Mouse (Mus musculus): ENCODE measurements around the gene Cops8. TPM values are rescaled to one million over a fixed set of nuclear protein-coding genes. Genes with fewer than 3 reads are reported as not detected.
A peak's percentile ranks its signal among the peaks of the same experiment; 100 is the strongest.

Gene Cops8
- 189 and 196 TPM in 2 replicates for polyA plus RNA-seq (2016; fragmentation: Nextera tagmentation; extraction: Ambion mirVana)

DNA sequence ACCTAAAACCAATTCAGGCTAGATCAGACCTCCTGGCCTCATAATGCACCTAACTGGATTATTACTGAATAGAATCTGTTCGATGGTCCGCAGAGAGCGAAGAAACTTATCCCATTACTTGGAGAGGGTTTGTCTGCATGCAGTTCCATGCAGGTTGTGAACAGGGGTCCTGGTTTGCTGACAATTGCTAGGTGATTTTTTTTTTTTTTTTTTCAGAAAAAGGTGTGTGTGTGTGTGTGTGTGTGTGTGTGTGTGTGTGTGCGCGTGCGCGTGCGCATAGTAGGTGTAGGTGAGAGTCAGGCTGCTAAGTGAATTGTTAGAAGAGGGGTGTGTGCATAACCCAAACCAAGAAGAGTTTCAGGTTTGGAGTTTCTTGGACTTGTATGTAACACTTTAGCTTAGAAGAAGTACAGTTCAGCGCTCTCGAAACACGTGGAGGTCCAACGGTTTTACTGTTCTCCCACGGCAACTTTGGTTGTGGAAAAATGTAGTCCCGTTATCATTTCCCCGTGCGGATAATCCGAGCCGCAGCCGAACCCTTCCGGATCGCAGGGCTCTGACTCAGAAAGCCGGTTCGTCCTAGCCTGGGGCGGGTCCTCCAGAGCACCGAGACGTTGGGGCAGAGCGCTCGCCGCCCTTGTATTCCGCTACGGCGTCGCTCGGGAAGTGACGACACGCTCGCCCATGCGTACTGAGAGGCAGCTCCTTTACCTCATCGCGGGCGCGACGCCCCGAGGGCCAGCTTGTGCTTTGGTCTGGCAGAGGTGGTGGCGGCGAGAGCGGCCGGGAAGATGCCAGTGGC is at the start of gene Cops8:
Gene Cops8, plus strand, starts transcription at position 223 of the 802 bp plus-strand sequence.
- H3K27ac ChIP-seq = peak within 1 kb of the TSS; percentile 90

GRCm38 (mm10) chr1:90557140-90557539 is 45.6 kb upstream of the Cops8 start:
- H3K9me3 ChIP-seq = no peaks in the 10 kb centered on the region; the same call in 1 of the 2 replicates
- no peak for DNase-seq (ENCODE audit: extremely low spot score, low spot score)
- 87% methylated on average over 1 of the region's 1 CpGs for WGBS
- H3K4me1 ChIP-seq = peaks cover 16% of the 10 kb centered on the region
- no peaks in the 10 kb centered on the region for H3K36me3 ChIP-seq (replicated peaks)
- H3K27me3 ChIP-seq (ENCODE audit: poor library complexity, severe bottlenecking) = no peaks in the 10 kb centered on the region
- no peak overlapping the region for H3K27ac ChIP-seq
- no peak overlapping the region for H3K4me3 ChIP-seq

More for the DNA sequence above, at the start of gene Cops8:
- Histone ChIP-seq H3K4me1 (peaks cover 15% of the 10 kb centered on the region), H3K27me3 (ENCODE audit: poor library complexity, severe bottlenecking) (no peaks in the 10 kb centered on the region), H3K36me3 (replicated peaks) (peaks cover 27% of the 10 kb centered on the region), H3K4me3 (peak within 1 kb of the TSS; percentile 94), H3K9me3 (no peaks in the 10 kb centered on the region)
- 5% methylated on average over 48 of the region's 48 CpGs for WGBS
- peak; percentile 97 for DNase-seq (ENCODE audit: extremely low spot score, low spot score)

GRCm38 (mm10) chr1:90560942-90561726 is 41.6 kb upstream of the Cops8 start:
- no peak for DNase-seq (ENCODE audit: extremely low spot score, low spot score)
- Histone ChIP-seq H3K4me3 (no peak overlapping the region), H3K36me3 (replicated peaks) (no peaks in the 10 kb centered on the region), H3K9me3 (no peaks in the 10 kb centered on the region; the same call in 1 of the 2 replicates), H3K27ac (peak overlapping the region; percentile 31; the same call in 1 of the 2 replicates), H3K4me1 (peaks cover 16% of the 10 kb centered on the region), H3K27me3 (ENCODE audit: poor library complexity, severe bottlenecking) (no peaks in the 10 kb centered on the region)
- WGBS = 63% methylated on average over 5 of the region's 5 CpGs

DNA sequence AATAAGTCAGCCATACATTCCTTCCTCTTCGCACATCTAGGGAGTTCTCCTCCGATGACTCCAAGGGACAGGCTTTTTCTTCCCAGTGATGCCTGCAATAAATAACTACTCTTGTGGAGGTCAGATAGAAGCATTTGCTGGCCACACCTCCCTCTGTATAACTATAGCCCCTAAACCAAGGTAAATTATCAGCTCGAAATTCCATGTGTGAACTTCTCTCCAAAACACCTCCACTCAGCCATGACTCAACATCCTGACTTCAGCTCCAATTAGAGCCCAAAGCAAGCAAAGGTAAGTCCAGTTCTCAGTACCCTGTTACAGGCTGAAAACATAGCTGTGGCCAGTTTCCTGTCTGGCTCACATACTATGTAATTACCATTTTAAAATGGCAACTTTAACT is 38.8 kb upstream of the Cops8 start:
- WGBS = 91% methylated on average over 3 of the region's 3 CpGs
- DNase-seq (ENCODE audit: extremely low spot score, low spot score) = no peak
- Histone ChIP-seq H3K27me3 (ENCODE audit: poor library complexity, severe bottlenecking) (0 out of 2 replicates have a peak, but pooled peaks cover 4% of the 10 kb centered on the region), H3K36me3 (replicated peaks) (no peaks in the 10 kb centered on the region), H3K4me3 (no peak overlapping the region), H3K27ac (no peak overlapping the region), H3K9me3 (no peaks in the 10 kb centered on the region; the same call in 1 of the 2 replicates), H3K4me1 (peaks cover 28% of the 10 kb centered on the region)

GRCm38 (mm10) chr1:90566664-90567440 is 35.9 kb upstream of the Cops8 start:
- no peak overlapping the region for H3K4me3 ChIP-seq
- peak overlapping the region; percentile 53; the same call in 1 of the 2 replicates for H3K27ac ChIP-seq
- WGBS = 78% methylated on average over 15 of the region's 15 CpGs
- H3K9me3 ChIP-seq = no peaks in the 10 kb centered on the region; the same call in 1 of the 2 replicates
- peaks cover 20% of the 10 kb centered on the region for H3K4me1 ChIP-seq
- no peak for DNase-seq (ENCODE audit: extremely low spot score, low spot score)
- no peaks in the 10 kb centered on the region for H3K36me3 ChIP-seq (replicated peaks)
- H3K27me3 ChIP-seq (ENCODE audit: poor library complexity, severe bottlenecking) = 0 out of 2 replicates have a peak, but pooled peaks cover 4% of the 10 kb centered on the region

- Histone ChIP-seq H3K4me1 (peaks cover 19% of the 10 kb centered on the region), H3K9me3 (no peaks in the 10 kb centered on the region; the same call in 1 of the 2 replicates), H3K4me3 (no peak overlapping the region), H3K36me3 (replicated peaks) (no peaks in the 10 kb centered on the region), H3K27me3 (ENCODE audit: poor library complexity, severe bottlenecking) (peaks cover 4% of the 10 kb centered on the region; the same call in 1 of the 2 replicates), H3K27ac (no peak overlapping the region)
- no peak for DNase-seq (ENCODE audit: extremely low spot score, low spot score)
- WGBS = 89% methylated on average over 6 of the region's 6 CpGs
These were observed 28.9 kb upstream of the Cops8 start for GRCm38 (mm10) chr1:90573831-90574230.

GRCm38 (mm10) chr1:90574845-90575244 is 27.9 kb upstream of the Cops8 start:
- Histone ChIP-seq H3K4me1 (peaks cover 19% of the 10 kb centered on the region), H3K4me3 (no peak overlapping the region), H3K36me3 (replicated peaks) (no peaks in the 10 kb centered on the region), H3K27me3 (ENCODE audit: poor library complexity, severe bottlenecking) (peaks cover 4% of the 10 kb centered on the region; the same call in 1 of the 2 replicates), H3K27ac (no peak overlapping the region), H3K9me3 (no peaks in the 10 kb centered on the region; the same call in 1 of the 2 replicates)
- WGBS = 57% methylated on average over 3 of the region's 3 CpGs
- no peak for DNase-seq (ENCODE audit: extremely low spot score, low spot score)

DNA sequence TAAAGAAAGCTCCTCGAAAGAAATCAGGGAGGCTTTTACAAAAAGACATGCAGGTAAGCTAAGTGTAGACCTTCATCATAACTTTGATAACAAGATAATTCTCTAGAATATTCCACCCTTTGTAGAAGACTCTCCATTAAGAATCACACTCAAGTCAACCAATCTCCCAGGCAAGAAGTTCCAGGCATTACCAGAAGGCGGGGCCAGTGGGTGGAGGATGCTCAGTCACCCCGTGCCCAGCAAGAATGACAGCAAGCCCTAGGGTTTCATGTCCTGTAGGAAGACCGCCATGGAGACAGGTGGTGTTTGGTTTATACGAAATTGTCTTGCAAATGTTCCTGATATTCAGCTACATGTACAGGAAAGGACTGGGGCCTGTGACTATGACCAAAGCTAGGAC is 25.4 kb upstream of the Cops8 start:
- Histone ChIP-seq H3K9me3 (no peaks in the 10 kb centered on the region), H3K27me3 (ENCODE audit: poor library complexity, severe bottlenecking) (peaks cover 4% of the 10 kb centered on the region; the same call in 1 of the 2 replicates), H3K4me3 (no peak overlapping the region), H3K27ac (no peak overlapping the region), H3K36me3 (replicated peaks) (no peaks in the 10 kb centered on the region), H3K4me1 (peaks cover 29% of the 10 kb centered on the region)
- DNase-seq (ENCODE audit: extremely low spot score, low spot score) = no peak
- WGBS = 79% methylated on average over 5 of the region's 5 CpGs

- WGBS = 75% methylated on average over 7 of the region's 7 CpGs
- DNase-seq (ENCODE audit: extremely low spot score, low spot score) = no peak
- H3K36me3 ChIP-seq (replicated peaks) = no peaks in the 10 kb centered on the region
- no peak overlapping the region for H3K4me3 ChIP-seq
- H3K4me1 ChIP-seq = peaks cover 26% of the 10 kb centered on the region
- 0 out of 2 replicates have a peak, but pooled peaks cover 4% of the 10 kb centered on the region for H3K27me3 ChIP-seq (ENCODE audit: poor library complexity, severe bottlenecking)
- no peak overlapping the region for H3K27ac ChIP-seq
- no peaks in the 10 kb centered on the region for H3K9me3 ChIP-seq
These were observed 20.1 kb upstream of the Cops8 start for GRCm38 (mm10) chr1:90582635-90583034.

DNA sequence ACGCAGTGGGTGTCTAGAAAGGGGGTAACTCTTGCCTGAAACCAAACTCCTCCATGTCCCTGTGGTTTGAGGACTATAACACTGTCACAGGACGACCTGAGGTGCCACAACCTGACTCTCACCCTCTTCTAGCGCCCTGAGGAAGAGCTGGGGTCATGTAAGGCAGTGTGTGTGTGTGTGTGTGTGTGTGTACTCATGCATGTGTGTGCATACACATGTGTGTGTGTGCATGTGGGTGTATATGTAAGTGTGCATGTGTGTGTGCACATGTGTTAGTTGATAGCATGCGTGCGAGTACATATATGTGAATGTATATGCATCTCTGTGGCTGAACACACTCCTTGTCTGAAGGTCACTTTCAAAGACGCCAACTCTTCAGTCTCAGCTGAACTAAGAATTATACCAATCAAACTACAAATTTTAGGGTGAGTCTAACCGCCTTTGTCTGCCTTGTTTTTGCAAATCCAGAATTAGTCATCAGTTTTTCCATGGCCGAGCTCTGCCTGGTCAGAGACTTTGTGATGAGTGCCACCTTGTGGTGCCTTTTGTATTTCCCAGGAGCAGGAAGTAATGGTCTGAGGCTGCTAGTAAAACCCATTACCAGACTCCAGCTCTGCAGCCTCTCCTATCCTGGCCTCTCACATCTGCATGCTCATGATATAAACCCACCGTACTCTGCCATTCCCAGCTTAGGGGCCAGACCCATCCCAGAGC is 14.6 kb upstream of the Cops8 start:
- H3K4me1 ChIP-seq = peaks cover 20% of the 10 kb centered on the region
- no peaks in the 10 kb centered on the region for H3K36me3 ChIP-seq (replicated peaks)
- H3K27me3 ChIP-seq (ENCODE audit: poor library complexity, severe bottlenecking) = peaks cover 4% of the 10 kb centered on the region; the same call in 1 of the 2 replicates
- DNase-seq (ENCODE audit: extremely low spot score, low spot score) = peak; percentile 77
- no peak overlapping the region for H3K4me3 ChIP-seq
- 65% methylated on average over 9 of the region's 9 CpGs for WGBS
- peak overlapping the region; percentile 75 for H3K27ac ChIP-seq
- no peaks in the 10 kb centered on the region for H3K9me3 ChIP-seq

- DNase-seq (ENCODE audit: extremely low spot score, low spot score) = peak; percentile 60
- H3K27me3 ChIP-seq (ENCODE audit: poor library complexity, severe bottlenecking) = peaks cover 4% of the 10 kb centered on the region; the same call in 1 of the 2 replicates
- no peaks in the 10 kb centered on the region for H3K36me3 ChIP-seq (replicated peaks)
- 60% methylated on average over 2 of the region's 2 CpGs for WGBS
- H3K9me3 ChIP-seq = no peaks in the 10 kb centered on the region
- no peak overlapping the region for H3K4me3 ChIP-seq
- H3K27ac ChIP-seq = peak overlapping the region; percentile 56
- H3K4me1 ChIP-seq = peaks cover 17% of the 10 kb centered on the region
These were observed 12.0 kb upstream of the Cops8 start for GRCm38 (mm10) chr1:90590797-90591196.

Measured in forebrain, embryonic 10.5 days (tissue).